Mouse (Mus musculus) embryo, embryonic 10 days (tissue): ENCODE measurements around the gene Atxn10.
"Not testable (repeated sequence)": the region's sequence is repeated elsewhere in the genome, so short reads cannot be mapped to it uniquely, and the experiment has no call there.

ENCODE experiments used
- DNase-seq: peaks from one replicate; pipeline ENCODE4 v3.0.0-alpha.2; 2015; ENCODE audit warnings: low spot score

Gene Atxn10

DNA sequence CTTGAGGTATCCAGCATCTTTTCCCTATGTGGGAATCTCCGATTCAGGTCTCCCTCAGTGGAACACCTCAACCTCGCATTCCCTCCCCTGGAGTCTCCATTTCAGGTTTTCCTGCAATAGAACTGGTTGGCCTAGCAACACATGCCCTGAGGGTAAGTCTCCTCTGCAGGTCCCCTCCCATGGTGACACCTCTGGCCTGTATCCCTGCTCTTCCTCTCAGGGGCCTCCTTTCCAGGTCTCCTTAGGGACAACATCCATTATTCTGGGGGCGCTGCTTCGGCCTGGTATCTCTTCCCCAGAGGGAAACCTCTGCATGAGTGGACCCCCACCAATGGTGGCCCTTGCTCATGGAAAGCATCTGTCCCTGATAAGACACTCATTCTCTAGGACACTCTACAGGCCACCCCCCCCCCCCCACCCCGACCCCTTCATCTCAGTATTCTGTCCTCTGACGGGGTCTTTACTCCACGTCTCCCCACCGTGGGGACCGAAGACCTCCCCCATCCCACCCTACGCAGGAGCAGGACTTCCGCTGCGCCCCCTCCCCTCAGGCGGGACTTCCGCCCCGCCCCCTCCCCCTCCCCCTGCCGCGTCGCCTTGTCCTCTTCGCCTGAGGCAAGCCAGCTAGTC lies at the start of gene Atxn10:
Gene Atxn10 (plus strand): TSS at position 575 of the 630 bp plus-strand sequence.
- no peak for DNase-seq

DNA sequence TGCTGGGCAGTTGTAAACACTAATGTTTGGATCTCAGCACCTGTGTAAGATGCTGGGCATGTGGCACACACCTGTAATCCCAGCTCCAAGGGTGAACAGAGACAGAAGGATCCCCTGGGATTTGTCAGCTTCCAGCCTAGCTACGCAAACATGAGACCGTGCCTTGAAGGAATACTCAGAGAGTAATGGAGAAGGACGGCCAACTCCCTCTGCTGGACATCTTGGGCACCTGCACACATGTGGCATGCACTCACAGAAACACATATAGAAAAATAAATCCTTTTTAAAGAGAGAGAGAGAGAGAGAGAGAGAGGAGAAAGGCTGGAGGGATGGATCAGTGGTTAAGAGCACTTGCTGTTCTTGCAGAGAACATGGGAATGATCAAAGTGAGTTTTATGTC lies 41.4 kb upstream of the Atxn10 start:
- DNase-seq: peak; percentile 42

DNA sequence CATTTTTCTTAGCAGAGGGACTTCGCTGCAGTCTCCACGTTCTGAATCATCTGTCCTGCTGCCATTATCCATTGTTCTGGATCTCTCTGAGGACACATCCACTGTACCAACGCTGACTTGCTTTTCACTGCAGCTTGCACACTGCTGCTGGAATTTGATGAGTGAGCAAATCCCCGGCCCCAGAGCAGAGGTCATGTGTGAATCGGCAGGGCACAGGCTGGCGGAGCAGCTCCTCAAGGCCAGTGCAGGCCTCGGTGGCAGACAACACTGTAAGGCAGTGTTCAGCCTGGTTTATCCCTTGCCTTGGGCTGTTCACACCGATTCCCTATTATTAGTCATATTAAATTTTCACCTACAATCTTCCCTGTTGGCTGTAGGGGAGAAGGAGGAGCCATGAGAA lies 40.5 kb upstream of the Atxn10 start:
- no peak for DNase-seq

DNA sequence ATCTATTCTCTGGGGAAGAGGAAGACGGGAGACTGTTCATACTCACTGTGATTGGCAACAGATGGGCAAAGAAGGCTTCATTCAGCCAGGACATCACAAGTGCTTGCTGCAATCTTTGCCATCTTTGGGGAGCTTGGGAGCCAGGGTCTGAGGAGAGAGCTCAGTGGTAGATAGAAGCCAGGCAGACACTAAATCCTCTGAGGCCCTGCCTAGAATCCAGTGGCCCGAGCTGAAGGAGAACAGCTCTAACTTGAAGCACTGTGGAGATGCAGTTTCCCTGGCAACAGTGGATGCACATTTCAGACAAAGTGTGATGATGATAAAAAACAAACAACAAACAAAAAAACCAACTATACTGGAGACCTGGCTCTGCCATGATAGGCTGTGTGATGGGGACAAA lies 40.1 kb upstream of the Atxn10 start:
- DNase-seq: no peak

DNA sequence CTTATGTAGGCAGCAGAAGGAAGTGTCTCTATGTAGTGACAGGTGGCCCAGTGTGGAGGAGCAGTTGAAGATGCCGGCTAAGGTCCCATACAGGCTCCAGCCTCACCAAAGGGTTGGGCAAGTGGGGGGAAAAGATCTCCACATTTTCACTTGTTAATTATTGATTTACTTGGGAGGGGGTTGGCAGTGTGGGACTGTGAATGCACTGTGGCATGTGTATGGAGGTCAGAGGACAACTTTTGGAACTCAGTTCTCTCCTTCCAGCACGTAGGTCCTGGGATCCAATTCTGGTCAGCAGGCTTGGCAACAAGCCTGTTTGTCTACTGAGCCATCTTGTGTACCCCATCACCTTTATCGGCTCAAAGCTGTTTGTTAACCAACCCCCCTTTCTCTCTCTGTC lies 39.5 kb upstream of the Atxn10 start:
- DNase-seq: no peak

DNA sequence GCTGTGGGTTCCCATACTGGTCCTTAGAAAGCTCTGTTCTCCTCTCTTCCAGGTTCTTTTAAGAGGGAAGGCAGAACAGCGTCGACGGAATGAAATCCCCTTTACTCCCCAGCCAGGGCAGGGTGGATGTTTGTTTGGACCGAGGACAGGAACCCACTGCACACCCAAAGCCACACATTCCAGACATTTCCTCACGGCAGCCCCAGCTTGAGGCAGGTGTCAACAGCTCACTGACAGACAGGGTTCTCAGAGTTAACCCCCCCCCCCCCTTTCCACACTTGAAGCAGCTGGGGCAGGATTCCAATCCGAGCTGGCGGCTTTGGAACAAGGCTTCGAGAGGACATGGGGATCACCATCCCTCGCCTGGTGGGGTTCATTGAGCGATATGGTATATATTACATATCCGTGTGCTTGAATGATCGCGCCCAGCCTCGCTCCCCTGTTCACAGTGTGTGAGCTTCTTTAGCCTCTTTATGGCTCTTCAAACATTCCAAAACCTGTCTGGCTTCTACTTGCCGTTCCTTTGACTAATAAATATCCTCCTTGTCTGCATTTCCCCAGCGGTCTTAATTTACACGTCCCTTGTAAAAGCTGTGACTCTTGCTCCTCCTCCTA lies 37.8 kb upstream of the Atxn10 start:
- DNase-seq: no peak

DNA sequence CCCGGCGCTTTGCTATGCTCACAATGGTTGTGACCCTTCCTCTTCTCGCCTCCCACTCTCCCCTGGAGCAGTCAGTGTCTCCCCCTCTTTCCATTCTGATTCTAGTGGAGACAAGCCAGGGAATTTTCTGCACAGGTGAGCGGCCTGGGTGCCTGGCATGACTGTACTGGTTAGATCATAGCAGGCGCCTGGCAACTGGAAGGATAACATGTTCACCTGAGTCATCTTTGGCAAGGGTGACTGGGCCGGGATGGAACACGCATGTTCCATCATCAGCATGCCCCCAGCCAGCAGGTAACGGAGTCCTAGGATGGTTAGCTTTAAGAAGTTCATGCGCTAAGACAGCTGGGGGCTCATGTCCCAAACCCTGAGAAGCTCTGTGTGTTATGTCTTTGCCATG lies 37.1 kb upstream of the Atxn10 start:
- DNase-seq: no peak

DNA sequence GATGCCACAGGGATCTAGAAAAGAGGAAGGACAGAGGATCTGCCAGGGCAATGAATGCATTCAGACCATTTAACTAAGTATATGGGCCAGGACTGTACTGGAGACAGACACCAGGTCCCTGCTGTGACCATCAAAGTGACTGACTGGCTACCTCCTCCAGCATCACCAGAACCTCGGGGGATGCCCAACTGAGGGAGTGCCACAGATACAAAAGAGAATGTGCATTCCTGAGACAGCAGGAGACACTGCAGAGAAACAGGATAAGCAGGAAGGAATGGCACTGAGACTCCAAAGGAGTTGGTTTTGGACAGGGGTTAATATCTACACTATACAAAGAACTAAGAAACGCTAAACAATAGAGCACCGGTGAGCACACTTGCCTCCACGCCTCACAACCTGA lies 32.8 kb upstream of the Atxn10 start:
- DNase-seq: no peak

DNA sequence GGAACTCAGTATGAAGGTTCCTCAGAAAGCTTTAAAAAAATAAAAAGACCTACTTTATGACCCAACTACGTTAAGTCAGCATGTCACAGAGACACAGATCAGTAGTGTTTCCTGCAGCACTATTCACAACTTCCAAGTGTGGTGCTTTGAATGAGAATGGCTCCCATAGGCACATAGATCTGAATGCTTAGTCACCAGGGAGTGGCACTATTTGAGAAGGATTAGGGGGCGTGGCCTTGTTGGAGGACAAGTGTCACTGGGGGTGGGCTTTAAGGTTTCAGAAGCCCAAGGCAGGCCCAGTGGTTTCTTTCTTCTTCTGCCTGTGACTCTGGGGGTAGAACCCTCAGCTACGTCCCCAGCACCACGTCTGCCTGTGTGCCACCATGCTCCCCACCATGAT lies 32.1 kb upstream of the Atxn10 start:
- DNase-seq: no peak

DNA sequence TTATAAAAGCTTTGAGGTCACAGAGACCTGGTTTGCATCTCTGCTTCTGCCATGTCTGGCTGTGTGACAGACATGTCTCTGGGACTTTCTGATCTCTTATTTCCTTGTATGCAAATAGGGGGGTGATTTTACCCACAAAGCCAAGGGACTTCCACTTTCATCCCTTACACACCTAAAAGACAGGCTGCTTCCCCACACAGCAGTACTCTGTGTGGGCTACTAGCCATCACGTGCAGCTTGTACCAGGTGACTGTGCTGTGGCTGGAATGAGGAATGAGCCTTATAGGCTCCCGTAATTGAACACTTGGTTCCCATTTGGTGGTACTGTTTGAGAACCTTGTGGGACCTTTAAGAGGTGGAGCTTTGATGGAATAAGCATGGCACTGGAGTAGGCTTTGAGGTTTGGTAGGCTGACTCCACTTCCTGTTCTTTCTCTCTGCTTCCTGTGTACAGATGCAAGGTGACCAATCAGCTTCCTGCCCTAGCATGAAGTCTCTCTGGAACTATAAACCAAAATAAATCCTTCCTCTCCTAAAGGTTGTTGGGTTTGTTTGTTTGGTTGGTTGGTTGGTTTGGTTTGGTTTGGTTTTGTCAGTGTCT lies 28.9 kb upstream of the Atxn10 start:
- no peak for DNase-seq

DNA sequence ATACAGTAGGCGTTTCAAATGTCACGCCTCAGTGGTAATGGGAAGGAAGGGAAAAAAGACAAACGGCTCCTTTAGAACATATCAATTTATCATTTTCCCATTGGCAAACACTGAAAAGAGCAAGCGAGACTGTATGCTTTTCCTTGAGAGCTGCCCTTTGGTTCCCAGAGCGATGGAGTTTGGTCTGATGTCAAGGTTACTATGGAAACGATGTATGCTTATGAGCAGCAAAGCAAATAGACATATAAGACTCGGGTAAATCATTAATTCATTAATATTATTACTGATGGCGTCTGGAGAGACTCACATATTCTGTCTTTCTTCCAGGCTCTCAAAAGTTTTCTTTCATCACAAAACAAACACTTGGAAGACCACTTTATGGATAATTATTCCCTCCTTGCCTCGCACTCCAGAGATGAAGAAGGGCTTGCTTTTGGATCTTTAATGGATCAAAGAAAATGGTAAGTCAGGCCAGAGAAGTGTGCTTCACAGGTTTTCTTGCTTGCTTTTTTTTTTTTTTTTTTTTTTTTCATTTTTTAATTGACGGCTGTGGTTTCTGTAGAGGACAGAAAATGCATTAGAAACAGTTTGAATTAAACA lies 24.9 kb upstream of the Atxn10 start:
- no peak for DNase-seq

DNA sequence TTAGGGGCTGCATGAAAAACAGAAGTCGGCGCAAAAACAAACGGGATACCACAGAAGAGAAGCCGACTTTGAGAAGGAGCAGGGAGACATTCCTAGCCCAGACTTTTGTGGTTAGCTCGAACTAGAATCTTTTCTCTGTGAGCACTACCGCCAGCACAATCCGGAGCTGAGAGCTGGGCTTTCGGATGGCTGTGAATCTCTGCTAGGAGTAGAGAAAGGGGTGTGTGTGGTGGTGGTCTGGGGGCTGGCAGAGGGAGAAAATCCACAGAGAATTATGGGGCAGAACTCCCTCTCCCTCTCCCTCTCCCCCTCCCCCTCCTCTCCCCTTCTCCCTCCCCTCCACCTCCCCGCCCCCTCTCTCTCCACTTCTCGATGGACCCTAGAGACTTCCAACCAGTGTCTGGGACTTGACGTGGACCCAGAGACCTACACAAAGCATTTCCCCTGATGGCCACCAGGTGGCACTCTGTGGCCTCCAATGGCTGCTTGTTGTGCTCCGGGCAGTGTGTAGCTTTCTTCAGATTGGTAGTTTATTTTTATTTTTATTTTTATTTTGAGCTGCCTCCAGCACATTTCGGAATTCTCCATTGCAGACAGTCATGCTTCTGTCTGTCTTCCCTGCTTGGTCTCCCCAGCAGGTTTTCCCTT lies 20.5 kb upstream of the Atxn10 start:
- peak; percentile 81 for DNase-seq

DNA sequence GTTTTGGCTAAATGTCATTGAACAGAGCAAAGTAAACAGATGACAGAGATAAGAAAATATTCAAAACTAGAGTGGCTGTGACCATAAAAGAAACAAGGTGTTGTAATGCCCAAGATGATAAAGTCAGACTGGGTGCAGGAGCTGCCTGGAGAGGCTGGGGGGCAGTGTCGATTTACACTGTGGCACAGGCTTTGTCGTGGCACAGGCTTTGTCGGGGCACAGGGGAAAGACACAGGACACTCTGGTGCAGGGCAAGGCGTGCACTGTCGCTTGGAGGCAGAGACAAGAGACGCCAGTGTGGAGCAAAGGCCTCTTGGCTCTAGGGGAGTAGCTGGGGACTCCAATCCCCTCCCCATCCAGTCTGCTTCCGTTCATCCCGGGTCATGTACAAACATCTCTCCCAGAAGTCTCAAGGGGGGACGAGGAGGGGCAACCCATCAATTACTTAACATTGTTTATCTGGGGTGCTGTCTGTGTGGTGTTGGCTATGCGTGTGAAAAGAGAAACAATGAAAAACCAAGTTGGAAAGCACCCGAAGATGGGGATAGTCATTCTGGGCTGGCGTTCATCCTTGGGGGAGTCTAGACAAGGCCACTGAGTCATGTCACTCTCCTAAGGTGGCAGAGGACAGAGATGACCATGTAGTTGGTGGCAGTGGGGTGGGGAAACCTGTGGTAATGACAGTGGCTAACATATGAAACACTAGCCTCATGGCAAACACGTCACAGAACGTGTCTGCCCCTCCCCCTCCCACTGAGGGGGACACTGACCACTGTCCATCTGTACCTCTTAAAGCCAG lies 19.5 kb upstream of the Atxn10 start:
- no peak for DNase-seq

DNA sequence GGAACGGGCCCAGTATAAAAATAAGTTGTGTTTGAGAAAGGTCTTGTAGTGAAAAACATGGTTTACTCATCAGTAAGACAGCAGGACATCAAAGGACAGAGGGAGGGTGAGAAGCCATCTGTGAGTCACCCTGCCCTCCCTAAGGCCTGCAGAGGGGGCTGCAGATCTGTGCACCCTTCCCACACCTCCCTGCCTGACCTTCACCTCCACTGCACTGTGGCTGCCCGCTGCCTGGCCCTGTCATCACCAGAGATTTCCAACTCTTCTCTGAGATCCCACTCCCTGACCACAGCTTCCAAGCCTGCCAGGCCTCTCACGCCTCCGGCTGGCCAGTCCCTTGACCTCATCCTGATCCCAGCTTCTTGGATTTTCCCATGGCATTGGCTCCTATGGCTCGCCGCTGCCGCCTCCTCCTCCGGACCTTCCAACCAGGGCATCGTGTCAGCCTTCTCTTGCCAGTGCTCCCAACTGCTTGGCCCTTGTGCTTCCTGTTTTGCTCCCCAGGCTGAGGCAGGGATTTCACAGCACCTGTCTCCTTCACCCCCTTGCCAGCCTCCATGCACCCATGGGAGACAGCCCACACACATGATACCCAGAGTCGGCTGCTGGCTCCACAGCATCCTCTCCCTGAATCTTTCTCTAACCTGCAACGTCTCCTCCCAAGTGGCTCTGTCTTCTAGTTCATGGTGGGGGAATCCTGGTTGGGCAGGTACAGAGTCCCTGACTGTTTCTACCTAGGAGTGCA lies 15.9 kb upstream of the Atxn10 start:
- no peak for DNase-seq

DNA sequence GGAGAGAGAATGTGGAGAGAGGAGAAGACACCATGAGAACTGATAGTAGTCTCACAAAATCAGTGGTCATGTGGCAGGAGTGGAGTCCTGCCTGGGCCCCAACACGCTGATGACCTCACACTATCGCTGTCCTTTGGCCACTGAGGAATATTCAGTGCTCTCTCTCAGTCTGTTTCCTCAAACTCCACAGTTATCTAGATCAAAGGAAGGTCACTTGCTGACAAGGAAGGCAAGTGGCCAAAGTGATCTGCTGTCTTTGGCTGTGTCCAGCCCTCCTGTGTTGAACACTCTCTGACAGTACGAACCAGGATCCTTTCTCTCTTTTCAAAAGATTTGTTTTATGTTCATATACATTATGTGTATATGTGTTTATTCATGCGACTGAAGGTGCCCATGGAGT lies 12.8 kb upstream of the Atxn10 start:
- no peak for DNase-seq

DNA sequence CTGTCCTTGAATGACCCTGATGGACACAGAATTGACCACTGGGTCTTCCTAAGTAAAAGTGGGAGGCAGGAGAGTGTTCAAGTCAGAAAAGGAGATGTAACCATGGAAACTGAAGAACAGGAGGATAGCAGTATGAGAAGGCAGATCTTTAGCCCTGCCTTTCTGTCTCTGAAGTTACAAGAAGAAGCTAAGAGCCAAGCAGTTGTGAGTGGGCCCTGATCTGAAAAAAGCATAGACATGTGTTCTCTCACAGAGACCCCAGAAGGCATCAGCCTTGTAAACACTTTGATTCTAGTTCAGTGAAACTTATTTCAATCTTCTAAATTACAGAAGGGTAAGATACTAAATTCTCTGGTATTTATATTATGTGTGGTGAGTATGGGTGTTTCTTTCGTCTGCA lies 11.6 kb upstream of the Atxn10 start:
- no peak for DNase-seq

DNA sequence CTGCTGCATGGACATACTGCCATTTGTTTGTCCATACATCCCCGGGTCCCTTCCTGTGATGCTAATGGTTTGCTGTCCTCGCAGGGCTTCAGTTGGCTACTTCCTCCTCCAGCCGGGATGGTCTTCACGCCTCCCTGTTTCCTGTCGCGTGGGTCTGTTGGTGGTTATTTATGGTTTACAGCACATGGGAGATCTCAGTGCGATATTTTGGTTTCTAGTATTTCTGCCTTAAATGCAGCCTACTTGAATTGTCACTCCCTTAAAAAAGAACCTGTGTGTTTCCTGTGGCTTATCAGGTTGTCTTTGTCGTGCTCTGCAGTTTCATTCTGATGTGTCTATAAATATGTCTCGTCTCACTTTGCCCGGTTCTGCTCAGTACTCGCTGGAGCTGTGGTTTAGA lies 8.2 kb upstream of the Atxn10 start:
- no peak for DNase-seq

DNA sequence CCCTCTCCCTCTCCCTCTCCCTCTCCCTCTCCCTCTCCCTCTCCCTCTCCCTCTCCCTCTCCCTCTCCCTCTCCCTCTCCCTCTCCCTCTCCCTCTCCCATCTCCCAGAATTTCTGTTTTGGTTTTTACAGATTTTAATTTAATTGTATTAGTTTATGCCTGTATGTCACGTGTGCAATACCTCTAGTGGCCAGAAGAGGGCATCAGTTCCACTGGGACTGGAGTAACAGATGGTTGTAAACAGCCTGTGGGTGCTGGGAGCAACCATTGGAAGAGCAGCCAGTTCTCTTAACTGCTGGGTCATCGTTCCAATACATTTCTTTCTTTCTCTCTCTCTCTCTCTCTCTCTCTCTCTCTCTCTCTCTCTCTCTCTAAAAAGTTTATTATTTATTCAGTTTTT lies 7.6 kb upstream of the Atxn10 start:
- not testable (repeated sequence) for DNase-seq

DNA sequence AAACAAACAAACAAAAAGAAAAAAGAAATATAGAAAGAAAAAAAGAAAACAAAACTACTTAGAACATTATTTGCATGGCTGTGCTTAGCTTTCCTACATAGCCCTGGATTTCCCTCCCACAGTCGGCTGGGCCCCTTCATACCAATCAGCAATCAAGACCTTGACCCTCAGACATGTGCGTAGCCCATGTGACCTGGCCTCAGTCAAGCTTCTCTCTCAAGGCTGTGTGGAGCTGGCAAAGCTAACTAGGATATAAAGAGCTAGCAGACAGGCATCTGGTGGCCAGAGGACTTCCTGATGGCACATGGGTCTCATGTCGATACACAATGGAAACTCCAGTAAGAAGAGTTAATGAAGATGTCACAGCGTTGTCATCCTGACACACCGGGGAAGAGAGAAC lies 6.9 kb upstream of the Atxn10 start:
- DNase-seq: no peak

DNA sequence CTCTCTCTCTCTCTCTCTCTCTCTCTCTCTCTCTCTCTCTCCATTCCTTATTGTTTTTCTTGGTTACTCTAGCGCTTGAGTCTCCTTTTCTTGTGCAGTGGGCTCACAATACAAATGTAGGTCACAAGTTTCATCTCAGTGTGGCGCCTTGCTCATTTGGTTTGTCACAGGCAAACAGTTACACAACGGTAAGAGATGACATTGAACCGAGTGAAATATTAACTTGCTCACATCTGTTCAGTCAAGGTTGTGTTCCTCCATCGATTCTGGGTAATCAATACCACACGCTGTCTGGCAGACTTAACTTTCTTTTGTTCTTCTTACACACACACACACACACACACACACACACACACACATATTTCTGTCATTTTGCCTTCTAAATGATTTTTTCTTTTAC lies 6.0 kb upstream of the Atxn10 start:
- DNase-seq: no peak

DNA sequence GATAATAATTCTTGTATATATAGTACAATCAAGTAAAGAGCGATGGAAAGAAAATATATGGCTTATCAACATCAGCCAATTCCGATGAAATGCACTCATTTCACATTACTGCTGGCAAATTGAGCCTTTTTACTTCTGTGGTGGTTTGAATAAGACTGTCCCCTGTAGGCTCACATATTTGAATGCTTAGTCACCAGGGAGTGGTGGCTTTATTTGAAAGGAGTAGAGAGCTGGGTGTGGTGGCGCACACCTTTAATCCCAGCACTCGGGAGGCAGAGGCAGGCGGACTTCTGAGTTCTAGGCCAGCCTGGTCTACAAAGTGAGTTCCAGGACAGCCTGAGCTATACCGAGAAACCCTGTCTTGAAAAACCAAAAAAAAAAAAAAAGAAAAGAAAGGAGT lies 2.5 kb upstream of the Atxn10 start:
- not testable (repeated sequence) for DNase-seq
